Mouse (Mus musculus) frontal cortex, postnatal 36 days (tissue): ENCODE results near the gene Adam26a.
"Not testable (repeated sequence)": the region's sequence is repeated elsewhere in the genome, so short reads cannot be mapped to it uniquely, and the experiment has no call there.

Experiments
- DNase-seq, 2 experiments: peaks; one replicate each; pipeline ENCODE4 v3.0.0; 2022; ENCODE audit warnings: low spot score in 2 of 2

Adam26a gene

GRCm38 (mm10) chr8:43576607-43577006 lies at the start of gene Adam26a:
Adam26a (minus strand) TSS chr8:43576707.
- DNase-seq: not testable (repeated sequence)

- DNase-seq: no peak
Measured at GRCm38 (mm10) chr8:43616046-43616445, 39.5 kb upstream of the Adam26a start.

GRCm38 (mm10) chr8:43603657-43604056 lies 27.1 kb upstream of the Adam26a start:
- DNase-seq: not testable (repeated sequence)

- DNase-seq: not testable (repeated sequence)
Measured at GRCm38 (mm10) chr8:43603166-43603565, 26.7 kb upstream of the Adam26a start.

- not testable (repeated sequence) for DNase-seq
Measured at GRCm38 (mm10) chr8:43528006-43528405, 48.5 kb downstream of the Adam26a start, which contains the start of gene Adam26b. Adam26b (minus strand) TSS chr8:43528106.
